Comparison of ENCODE assay signal across 19 mouse cellular contexts in the genomic region with DNA sequence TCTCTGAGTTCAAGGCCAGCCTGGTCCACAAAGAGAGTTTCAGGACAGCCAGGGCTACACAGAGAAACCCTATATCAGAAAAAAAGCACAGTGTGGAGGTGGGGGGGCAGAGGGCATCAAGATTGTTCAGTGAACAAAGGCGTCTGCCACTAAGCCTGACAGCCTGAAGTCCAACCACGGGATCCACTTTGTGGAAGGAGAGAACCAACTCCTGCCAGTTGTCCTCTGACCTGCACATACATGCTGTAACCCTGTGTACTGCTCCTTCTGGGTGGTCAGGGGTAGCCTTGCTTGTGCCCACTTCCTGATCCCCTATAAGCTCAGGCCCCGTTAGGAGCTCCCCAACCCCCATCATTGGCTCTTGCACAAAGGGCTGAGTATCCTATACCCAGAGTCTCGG. TPM values are rescaled to one million over a fixed set of nuclear protein-coding genes. Genes with fewer than 3 reads are reported as not detected.
DNase-seq lines count a peak whose midpoint lies in the region; ATAC-seq lines count a peak whose summit lies in the region.
"Had no signal": no experiment of that assay in that cellular context is flagged by ENCODE, and none has a peak within 500 bp of the region (broad histone marks: within the 10 kb centered on the region; RNA-seq: fewer than 3 reads in every experiment).

No protein-coding gene starts in this region.

- no peaks in the 10 kb centered on the region for H3K36me3 ChIP-seq in hindbrain, embryonic 10.5 days
- H3K36me3 ChIP-seq in hindbrain, embryonic 16.5 days (ENCODE audit: control insufficient read depth, insufficient read depth, low read length): no peaks in the 10 kb centered on the region
- H3K36me3 ChIP-seq in embryonic facial prominence, embryonic 13.5 days: no peaks in the 10 kb centered on the region
- no peaks in the 10 kb centered on the region for H3K36me3 ChIP-seq in intestine, embryonic 16.5 days (ENCODE audit: control insufficient read depth, insufficient read depth, low read length)
- H3K36me3 ChIP-seq: hindbrain, embryonic 15.5 days; midbrain, embryonic 15.5 days had no signal

- H3K27ac ChIP-seq in hindbrain, embryonic 10.5 days: peak overlapping the region; percentile 85
- H3K27ac ChIP-seq in hindbrain, embryonic 16.5 days (ENCODE audit: low read depth, low read length): no peak overlapping the region
- H3K27ac ChIP-seq in embryonic facial prominence, embryonic 13.5 days: no peak overlapping the region
- no peak overlapping the region; the same call in 1 of the 2 replicates for H3K27ac ChIP-seq in intestine, embryonic 16.5 days (ENCODE audit: low read length)
- H3K27ac ChIP-seq: hindbrain, embryonic 15.5 days; midbrain, embryonic 15.5 days had no signal

- H3K9ac ChIP-seq in hindbrain, embryonic 16.5 days (ENCODE audit: low read depth, low read length): no peak overlapping the region
- peak overlapping the region; percentile 21; the same call in 1 of the 2 replicates for H3K9ac ChIP-seq in embryonic facial prominence, embryonic 13.5 days
- H3K9ac ChIP-seq in intestine, embryonic 16.5 days (ENCODE audit: low read depth, low read length): peak overlapping the region; percentile 25; the same call in 1 of the 2 replicates
- H3K9ac ChIP-seq: forebrain, postnatal 0 days; hindbrain, embryonic 15.5 days; liver, postnatal 0 days; midbrain, embryonic 15.5 days had no signal

- no peaks in the 10 kb centered on the region for H3K9me3 ChIP-seq in hindbrain, embryonic 10.5 days
- no peaks in the 10 kb centered on the region for H3K9me3 ChIP-seq in hindbrain, embryonic 16.5 days (ENCODE audit: control insufficient read depth, low read length)
- H3K9me3 ChIP-seq in embryonic facial prominence, embryonic 13.5 days: no peaks in the 10 kb centered on the region
- H3K9me3 ChIP-seq in intestine, embryonic 16.5 days (ENCODE audit: control insufficient read depth, low read length): no peaks in the 10 kb centered on the region
- H3K9me3 ChIP-seq: hindbrain, embryonic 15.5 days; midbrain, embryonic 15.5 days had no signal

- H3K4me2 ChIP-seq in hindbrain, embryonic 16.5 days (ENCODE audit: low read length): no peak overlapping the region
- no peak overlapping the region for H3K4me2 ChIP-seq in embryonic facial prominence, embryonic 13.5 days
- H3K4me2 ChIP-seq in intestine, embryonic 16.5 days (ENCODE audit: low read depth, low read length): 0 out of 2 replicates have a peak overlapping the region, but pooled peaks have one; percentile 26
- H3K4me2 ChIP-seq: midbrain, embryonic 15.5 days had no signal

- DNase-seq in hindbrain, embryonic 10.5 days (ENCODE audit: low spot score): no peak
- peak; percentile 65 to 68 for DNase-seq in kidney, postnatal 36 days
- DNase-seq in kidney, postnatal 4 days: no peak
- no peak for DNase-seq in thymus, postnatal 0 days (ENCODE audit: low spot score)
- DNase-seq in spleen, postnatal 36 days (ENCODE audit: low spot score in 2 of 2): no peak
- DNase-seq: B cell, adult 2 months; cerebellum, adult 2 months; cerebellum, postnatal 36 days; forebrain, postnatal 0 days; gastrocnemius, postnatal 36 days; liver, postnatal 0 days; lung, postnatal 14 days; thymus, postnatal 36 days had no signal

- peaks cover 79% of the 10 kb centered on the region for H3K4me1 ChIP-seq in hindbrain, embryonic 10.5 days (replicated peaks)
- H3K4me1 ChIP-seq in hindbrain, embryonic 16.5 days (ENCODE audit: control insufficient read depth, insufficient read depth, low read depth, low read length): peaks cover 29% of the 10 kb centered on the region
- peaks cover 50% of the 10 kb centered on the region for H3K4me1 ChIP-seq in embryonic facial prominence, embryonic 13.5 days
- peaks cover 48% of the 10 kb centered on the region for H3K4me1 ChIP-seq in intestine, embryonic 16.5 days (ENCODE audit: control insufficient read depth, insufficient read depth, low read length)

- H3K4me3 ChIP-seq in hindbrain, embryonic 10.5 days: peak overlapping the region; percentile 33
- no peak overlapping the region for H3K4me3 ChIP-seq in hindbrain, embryonic 16.5 days (ENCODE audit: low read length)
- H3K4me3 ChIP-seq in embryonic facial prominence, embryonic 13.5 days: no peak overlapping the region
- H3K4me3 ChIP-seq in intestine, embryonic 16.5 days (ENCODE audit: low read length): no peak overlapping the region
- H3K4me3 ChIP-seq: erythroblast, embryonic 14.5 days; hindbrain, embryonic 15.5 days; midbrain, embryonic 15.5 days had no signal

- WGBS in hindbrain, embryonic 10.5 days: 34% methylated on average over 4 of the region's 4 CpGs
- 29% methylated on average over 4 of the region's 4 CpGs for WGBS in hindbrain, embryonic 16.5 days
- WGBS in embryonic facial prominence, embryonic 13.5 days: 55% methylated on average over 4 of the region's 4 CpGs
- WGBS in intestine, embryonic 16.5 days: 66% methylated on average over 4 of the region's 4 CpGs

- H3K27me3 ChIP-seq in hindbrain, embryonic 10.5 days (ENCODE audit: insufficient read depth, poor library complexity, severe bottlenecking): peaks cover 97% of the 10 kb centered on the region
- peaks cover 14% of the 10 kb centered on the region for H3K27me3 ChIP-seq in hindbrain, embryonic 16.5 days (replicated peaks; ENCODE audit: control insufficient read depth, insufficient read depth, low read length)
- H3K27me3 ChIP-seq in embryonic facial prominence, embryonic 13.5 days: peaks cover 44% of the 10 kb centered on the region
- peaks cover 3% of the 10 kb centered on the region; the same call in 1 of the 2 replicates for H3K27me3 ChIP-seq in intestine, embryonic 16.5 days (replicated peaks; ENCODE audit: control insufficient read depth, insufficient read depth, low read length)

- ATAC-seq in hindbrain, embryonic 16.5 days: no peak
- no peak for ATAC-seq in embryonic facial prominence, embryonic 13.5 days (ENCODE audit: insufficient number of reproducible peaks, insufficient read depth, low FRiP score, low TSS enrichment, low read depth)
- ATAC-seq in intestine, embryonic 16.5 days: no peak
- ATAC-seq: forebrain, postnatal 0 days; liver, postnatal 0 days; midbrain, embryonic 15.5 days had no signal

RNA-seq across cellular contexts. Expression of a gene that starts 21.1 kb away (rescaled TPM):
- 273 and 309 TPM in 2 replicates for polyA plus RNA-seq in hindbrain, embryonic 10.5 days (2016; fragmentation: Nextera tagmentation; extraction: Ambion mirVana)
- polyA plus RNA-seq in hindbrain, embryonic 16.5 days (2015; fragmentation: Nextera tagmentation; extraction: Ambion mirVana): 246 and 249 TPM in 2 replicates
- polyA plus RNA-seq in embryonic facial prominence, embryonic 13.5 days (2015; fragmentation: Nextera tagmentation; extraction: Ambion mirVana): 205 and 228 TPM in 2 replicates
- 162 and 166 TPM in 2 replicates for polyA plus RNA-seq in intestine, embryonic 16.5 days (2015; fragmentation: Nextera tagmentation; extraction: Ambion mirVana)
- polyA plus RNA-seq in thymus, postnatal 0 days (2015; fragmentation: Nextera tagmentation; extraction: Ambion mirVana): 166 TPM in 2 replicates

RNA-seq across cellular contexts. Expression of a gene that starts 32.4 kb away (rescaled TPM):
- 914 and 944 TPM in 2 replicates for polyA plus RNA-seq in hindbrain, embryonic 10.5 days (2016; fragmentation: Nextera tagmentation; extraction: Ambion mirVana)
- polyA plus RNA-seq in hindbrain, embryonic 16.5 days (2015; fragmentation: Nextera tagmentation; extraction: Ambion mirVana): 1,071 and 1,270 TPM in 2 replicates
- polyA plus RNA-seq in embryonic facial prominence, embryonic 13.5 days (2015; fragmentation: Nextera tagmentation; extraction: Ambion mirVana): 789 and 891 TPM in 2 replicates
- 1,467 and 1,508 TPM in 2 replicates for polyA plus RNA-seq in intestine, embryonic 16.5 days (2015; fragmentation: Nextera tagmentation; extraction: Ambion mirVana)
- 1,177 and 1,274 TPM in 2 replicates for polyA plus RNA-seq in thymus, postnatal 0 days (2015; fragmentation: Nextera tagmentation; extraction: Ambion mirVana)

RNA-seq across cellular contexts. Expression of a gene that starts 55.9 kb away (rescaled TPM):
- 89.8 and 96.5 TPM in 2 replicates for polyA plus RNA-seq in hindbrain, embryonic 10.5 days (2016; fragmentation: Nextera tagmentation; extraction: Ambion mirVana)
- 60.6 and 66.9 TPM in 2 replicates for polyA plus RNA-seq in hindbrain, embryonic 16.5 days (2015; fragmentation: Nextera tagmentation; extraction: Ambion mirVana)
- 56.9 and 57.1 TPM in 2 replicates for polyA plus RNA-seq in embryonic facial prominence, embryonic 13.5 days (2015; fragmentation: Nextera tagmentation; extraction: Ambion mirVana)
- polyA plus RNA-seq in intestine, embryonic 16.5 days (2015; fragmentation: Nextera tagmentation; extraction: Ambion mirVana): 48.4 and 51.9 TPM in 2 replicates
- polyA plus RNA-seq in thymus, postnatal 0 days (2015; fragmentation: Nextera tagmentation; extraction: Ambion mirVana): 63.9 TPM in 2 replicates

Comparison
In these comparisons a context has a peak if more than half of its experiments do, and no peak if none do; other contexts are left out.
1. DNase-seq: peak in kidney, postnatal 36 days (2 of 2); none in hindbrain, embryonic 10.5 days (single experiment), kidney, postnatal 4 days (0 of 2), thymus, postnatal 0 days (single experiment) and spleen, postnatal 36 days (0 of 2).